Mouse (Mus musculus): ENCODE measurements around the gene Pakap.

GRCm38 (mm10) chr4:57686736-57687135 lies 118.8 kb downstream of the Pakap start:
- TF ChIP-seq POLR2A (IDR thresholded peaks at IDR 0.05; ENCODE audit: low read depth, low read length) (no peak), CTCF (conservative IDR thresholded peaks at IDR 0.05; ENCODE audit: insufficient read depth, insufficient read length, low read depth, low read length) (no peak)
